Mouse (Mus musculus): ENCODE data around the gene Mllt6.
"Not testable (repeated sequence)": the region's sequence is repeated elsewhere in the genome, so short reads cannot be mapped to it uniquely, and the experiment has no call there.

The Mllt6 gene

DNA sequence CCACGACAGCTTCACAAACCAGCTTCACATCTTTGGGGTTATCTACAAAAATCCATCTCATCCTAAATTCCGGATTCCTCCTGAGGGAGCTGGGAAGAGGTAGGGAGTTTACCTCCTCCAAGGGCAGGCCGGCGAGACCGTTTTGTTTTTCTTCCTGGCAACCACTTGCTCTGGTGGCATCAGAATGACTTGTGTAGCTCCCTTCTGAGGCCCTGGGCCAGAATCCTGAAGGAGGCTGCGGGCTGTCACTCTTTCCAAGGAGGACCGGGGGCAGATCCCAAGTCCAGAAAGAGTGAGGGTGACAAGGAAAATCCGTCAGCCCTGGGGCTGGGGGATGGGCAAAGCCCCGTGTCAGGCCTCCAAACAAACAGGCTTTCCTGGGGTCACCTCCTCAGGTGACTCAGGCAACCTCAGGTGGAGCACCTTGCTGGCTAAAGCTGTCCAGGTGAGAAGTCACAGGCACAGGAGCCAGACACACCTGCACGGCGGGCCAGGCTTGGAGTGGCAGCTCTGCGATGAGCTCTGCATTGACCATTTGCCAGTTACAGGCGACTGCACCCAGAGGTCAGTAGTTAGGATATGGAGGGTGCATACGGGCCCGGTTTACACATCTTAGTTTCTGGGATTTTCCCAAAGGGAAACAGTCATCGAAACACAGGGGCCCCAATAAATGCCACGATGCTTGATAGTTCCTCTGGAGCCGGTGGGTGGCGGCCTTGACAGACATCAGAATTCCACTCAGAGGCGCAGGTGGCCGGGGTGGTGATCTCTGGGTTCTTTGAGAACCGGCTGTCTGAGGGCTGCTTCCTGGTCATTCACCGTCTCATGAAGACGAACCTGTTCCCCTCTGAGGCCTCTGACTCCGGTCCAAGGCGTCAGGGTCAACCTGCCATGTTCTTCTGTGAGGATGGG, 54.4 kb downstream of the Mllt6 start:
- DNase-seq (ENCODE audit: low spot score): no peak

- no peak for DNase-seq (ENCODE audit: low spot score)
Measured at GRCm38 (mm10) chr11:97718281-97718860, 55.2 kb downstream of the Mllt6 start.

DNA sequence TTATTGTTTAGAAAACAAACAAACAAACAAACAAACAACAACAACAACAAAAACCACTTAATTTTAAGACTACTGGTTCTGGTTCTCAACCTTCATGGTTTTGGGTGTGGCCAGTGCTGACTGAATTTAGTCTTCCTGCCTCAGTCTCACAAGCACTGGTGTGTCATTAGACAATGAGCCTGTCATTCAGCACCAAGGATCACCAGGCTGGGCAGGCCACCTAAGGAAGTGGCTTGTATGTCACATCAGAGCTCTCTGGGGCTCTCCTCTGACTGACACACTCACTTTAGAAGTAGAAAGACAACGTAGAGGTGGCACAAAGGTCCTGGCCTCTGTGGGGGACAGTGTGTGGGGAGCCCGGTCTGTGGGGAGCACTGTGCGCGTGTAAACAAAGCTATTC, 55.8 kb downstream of the Mllt6 start:
- DNase-seq (ENCODE audit: low spot score): no peak

DNA sequence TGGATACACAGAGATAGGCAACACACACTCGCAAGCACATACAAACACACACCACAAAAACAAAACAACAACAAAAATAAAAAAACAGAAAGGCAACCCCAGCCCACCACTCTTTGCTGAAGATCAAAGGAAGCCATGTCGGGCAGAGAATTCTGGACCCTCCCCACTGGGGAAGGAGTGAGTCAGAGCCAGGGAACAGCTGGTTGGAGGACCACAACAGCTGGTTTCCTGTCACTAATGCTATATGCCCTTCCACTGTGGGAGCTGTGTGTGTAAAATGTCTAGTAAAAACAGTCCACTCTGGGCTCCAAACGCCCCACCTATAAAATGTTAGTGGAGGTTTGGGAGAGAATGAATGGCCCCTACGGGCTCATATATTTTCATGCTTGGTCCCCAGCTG, 58.1 kb downstream of the Mllt6 start:
- DNase-seq (ENCODE audit: low spot score): no peak

- DNase-seq (ENCODE audit: low spot score): no peak
Measured at GRCm38 (mm10) chr11:97723709-97724108, 60.5 kb downstream of the Mllt6 start.

DNA sequence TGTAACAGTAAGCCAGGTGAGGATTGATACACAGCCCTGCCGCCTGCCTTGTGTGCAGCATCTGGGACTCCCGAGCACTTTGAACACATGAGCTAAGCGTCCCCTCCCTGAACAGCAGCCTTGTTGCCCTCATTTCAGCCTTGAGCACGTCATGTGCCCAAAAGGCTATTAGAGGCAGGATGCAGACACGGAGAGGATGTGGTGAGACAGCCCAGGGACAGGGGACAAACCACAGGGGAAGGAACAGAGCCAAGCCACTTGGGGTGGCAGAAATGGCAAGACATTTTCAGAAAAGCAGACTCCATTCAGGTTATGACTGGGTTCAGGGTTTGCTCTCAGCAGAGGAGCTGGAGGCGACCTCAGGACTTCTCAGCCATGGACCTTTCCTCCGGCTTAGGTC, 65.1 kb downstream of the Mllt6 start:
- DNase-seq (ENCODE audit: low spot score): no peak

DNA sequence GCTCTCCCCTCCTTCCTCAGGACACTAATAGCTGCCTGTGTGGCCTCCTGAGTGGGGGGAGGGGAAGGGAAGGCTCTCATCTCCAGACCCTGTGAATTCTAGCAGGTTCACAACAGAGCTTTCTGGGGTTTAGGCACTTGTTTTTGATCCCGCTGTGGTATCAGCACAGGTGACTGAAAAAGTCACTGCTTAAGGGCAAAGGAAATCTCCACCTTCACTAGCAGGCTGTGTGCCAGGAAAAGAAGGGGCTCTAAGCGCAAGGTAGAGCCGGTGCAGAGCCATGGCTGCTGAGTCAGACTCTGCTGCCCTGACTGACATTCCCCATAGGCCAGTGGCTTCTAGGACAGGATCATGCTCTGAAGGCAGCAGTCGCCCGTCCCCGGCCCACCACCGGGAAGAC, 65.5 kb downstream of the Mllt6 start:
- DNase-seq (ENCODE audit: low spot score): no peak

DNA sequence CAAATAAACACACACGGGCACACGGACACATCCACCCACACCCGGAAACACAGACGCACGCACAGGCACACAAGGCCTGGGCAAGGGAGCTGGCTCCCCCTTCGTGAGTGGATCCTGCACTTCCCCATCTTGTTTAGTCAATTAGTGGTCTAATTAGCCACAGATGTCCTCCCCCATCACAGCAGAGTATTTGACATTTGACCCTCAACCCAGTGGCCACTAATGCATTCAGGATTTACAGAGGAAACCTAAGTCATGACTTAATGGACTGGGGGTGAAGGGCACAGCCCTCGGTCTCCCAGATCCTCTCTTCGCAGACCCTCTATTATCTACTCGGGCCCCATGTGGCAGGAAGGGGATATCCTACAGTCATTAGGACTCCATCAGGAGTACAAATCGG, 70.5 kb downstream of the Mllt6 start:
- no peak for DNase-seq (ENCODE audit: low spot score)

DNA sequence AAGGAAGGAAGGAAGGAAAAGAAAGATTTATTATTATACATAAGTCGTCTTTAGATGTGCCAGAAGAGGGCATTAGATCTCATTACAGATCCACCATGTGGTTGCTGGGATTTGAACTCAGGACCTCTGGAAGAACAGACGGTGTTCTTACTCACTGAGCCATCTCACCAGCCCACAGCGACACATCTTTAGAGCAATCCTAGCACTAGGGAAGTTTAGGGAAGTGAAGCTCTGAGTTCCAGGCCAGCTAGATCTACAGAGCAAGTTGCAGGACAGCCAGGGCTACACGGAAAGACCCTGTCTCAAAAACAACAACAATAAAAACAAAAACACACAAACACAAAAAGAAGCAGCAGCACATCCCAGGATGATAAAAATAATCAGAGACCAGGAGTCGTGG, 71.6 kb downstream of the Mllt6 start:
- DNase-seq (ENCODE audit: low spot score): not testable (repeated sequence)
